Mouse (Mus musculus): ENCODE results near the gene Emc10.

- TF ChIP-seq POLR2A (IDR thresholded peaks at IDR 0.05; ENCODE audit: control insufficient read depth, extremely low read depth, insufficient read depth, low read length, poor library complexity) (no peak), CTCF (IDR thresholded peaks at IDR 0.05; ENCODE audit: borderline replicate concordance, control insufficient read depth, extremely low read depth, insufficient read depth, low read length, poor library complexity) (no peak)
Observed at GRCm38 (mm10) chr7:44535657-44536589, 39.6 kb upstream of the Emc10 start.
